Mouse (Mus musculus): ENCODE measurements at regions not wholly inside any gene's neighbourhood (a gene's known extent, or its start where the extent isn't known, plus 50 kb on each side); places are given as distances from the start of the nearest gene placed in this dataset.

- no peaks in the 10 kb centered on the region for H3K79me2 ChIP-seq (ENCODE audit: control insufficient read depth, insufficient read depth, low read length)
- 52% methylated on average over 3 of the region's 3 CpGs for WGBS
- H3K36me3 ChIP-seq (ENCODE audit: control insufficient read depth, insufficient read depth, low read length): no peaks in the 10 kb centered on the region
- no peaks in the 10 kb centered on the region for H3K27me3 ChIP-seq (ENCODE audit: control insufficient read depth, insufficient read depth, low read length)
- H3K9ac ChIP-seq (ENCODE audit: low read depth, low read length): no peak overlapping the region
- DNase-seq (ENCODE audit: extremely low read depth, low read depth, low spot score): no peak
- H3K27ac ChIP-seq (replicated peaks; ENCODE audit: insufficient read depth, low read depth, low read length): no peak overlapping the region
- no peaks in the 10 kb centered on the region for H3K4me1 ChIP-seq (ENCODE audit: control insufficient read depth, insufficient read depth, low read length)
- no peak overlapping the region for H3K4me3 ChIP-seq (ENCODE audit: insufficient read depth, low read depth, low read length)
- TF ChIP-seq POLR2A (IDR thresholded peaks at IDR 0.05; ENCODE audit: extremely low read depth, insufficient read depth, low read length) (no peak), CTCF (IDR thresholded peaks at IDR 0.05; ENCODE audit: low read depth, low read length) (no peak)
These were observed 141.8 kb upstream of the Csf3r start for GRCm38 (mm10) chr4:125882531-125882930.

- Histone ChIP-seq H3K79me2 (ENCODE audit: control insufficient read depth, insufficient read depth, low read length) (no peaks in the 10 kb centered on the region), H3K4me3 (ENCODE audit: insufficient read depth, low read depth, low read length) (no peak overlapping the region), H3K9ac (ENCODE audit: low read depth, low read length) (no peak overlapping the region), H3K4me1 (ENCODE audit: control insufficient read depth, insufficient read depth, low read length) (no peaks in the 10 kb centered on the region), H3K36me3 (ENCODE audit: control insufficient read depth, insufficient read depth, low read length) (no peaks in the 10 kb centered on the region), H3K27ac (replicated peaks; ENCODE audit: insufficient read depth, low read depth, low read length) (no peak overlapping the region), H3K27me3 (ENCODE audit: control insufficient read depth, insufficient read depth, low read length) (no peaks in the 10 kb centered on the region)
- no peak for DNase-seq (ENCODE audit: extremely low read depth, low read depth, low spot score)
- WGBS: 58% methylated on average over 4 of the region's 4 CpGs
- TF ChIP-seq POLR2A (IDR thresholded peaks at IDR 0.05; ENCODE audit: extremely low read depth, insufficient read depth, low read length): no peak
- no peak for TF ChIP-seq CTCF (IDR thresholded peaks at IDR 0.05; ENCODE audit: low read depth, low read length)
These were observed 133.8 kb upstream of the Csf3r start for GRCm38 (mm10) chr4:125890510-125890909.

- Histone ChIP-seq H3K27me3 (ENCODE audit: control insufficient read depth, insufficient read depth, low read length) (no peaks in the 10 kb centered on the region), H3K4me1 (ENCODE audit: control insufficient read depth, insufficient read depth, low read length) (no peaks in the 10 kb centered on the region), H3K9ac (ENCODE audit: low read depth, low read length) (no peak overlapping the region), H3K79me2 (ENCODE audit: control insufficient read depth, insufficient read depth, low read length) (no peaks in the 10 kb centered on the region), H3K36me3 (ENCODE audit: control insufficient read depth, insufficient read depth, low read length) (no peaks in the 10 kb centered on the region), H3K27ac (replicated peaks; ENCODE audit: insufficient read depth, low read depth, low read length) (no peak overlapping the region), H3K4me3 (ENCODE audit: insufficient read depth, low read depth, low read length) (no peak overlapping the region)
- WGBS: 76% methylated on average over 6 of the region's 6 CpGs
- TF ChIP-seq POLR2A (IDR thresholded peaks at IDR 0.05; ENCODE audit: extremely low read depth, insufficient read depth, low read length) (no peak), CTCF (IDR thresholded peaks at IDR 0.05; ENCODE audit: low read depth, low read length) (no peak)
- DNase-seq (ENCODE audit: extremely low read depth, low read depth, low spot score): no peak
These were observed 131.2 kb upstream of the Csf3r start for GRCm38 (mm10) chr4:125893139-125893538.

DNA sequence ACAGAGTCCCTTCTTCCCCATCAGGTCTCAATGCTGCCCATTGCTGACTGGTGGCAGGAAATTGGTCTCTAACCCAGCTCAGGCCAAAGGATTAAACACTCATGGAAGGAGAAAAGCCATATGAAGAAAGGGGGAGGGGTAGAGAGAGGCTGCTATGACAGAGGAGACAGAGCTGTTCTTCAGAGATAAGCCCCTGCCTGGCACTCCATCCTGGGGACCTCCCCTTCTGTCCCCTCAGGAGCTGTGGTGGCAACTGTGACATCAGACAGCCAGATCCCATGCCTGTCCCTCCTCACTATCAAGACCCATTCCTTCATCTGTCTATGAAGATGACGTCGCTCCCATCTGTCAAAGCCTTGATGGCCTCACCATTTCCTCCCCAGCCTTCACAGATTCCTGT, 126.6 kb upstream of the Csf3r start:
- Histone ChIP-seq H3K27me3 (ENCODE audit: control insufficient read depth, insufficient read depth, low read length) (no peaks in the 10 kb centered on the region), H3K4me1 (ENCODE audit: control insufficient read depth, insufficient read depth, low read length) (no peaks in the 10 kb centered on the region), H3K27ac (replicated peaks; ENCODE audit: insufficient read depth, low read depth, low read length) (no peak overlapping the region), H3K4me3 (ENCODE audit: insufficient read depth, low read depth, low read length) (no peak overlapping the region), H3K36me3 (ENCODE audit: control insufficient read depth, insufficient read depth, low read length) (no peaks in the 10 kb centered on the region), H3K79me2 (ENCODE audit: control insufficient read depth, insufficient read depth, low read length) (no peaks in the 10 kb centered on the region), H3K9ac (ENCODE audit: low read depth, low read length) (no peak overlapping the region)
- 69% methylated on average over 2 of the region's 2 CpGs for WGBS
- TF ChIP-seq CTCF (IDR thresholded peaks at IDR 0.05; ENCODE audit: low read depth, low read length) (no peak), POLR2A (IDR thresholded peaks at IDR 0.05; ENCODE audit: extremely low read depth, insufficient read depth, low read length) (no peak)
- no peak for DNase-seq (ENCODE audit: extremely low read depth, low read depth, low spot score)

GRCm38 (mm10) chr4:125898631-125899348, 125.6 kb upstream of the Csf3r start:
- Histone ChIP-seq H3K9ac (ENCODE audit: low read depth, low read length) (no peak overlapping the region), H3K27ac (replicated peaks; ENCODE audit: insufficient read depth, low read depth, low read length) (no peak overlapping the region), H3K36me3 (ENCODE audit: control insufficient read depth, insufficient read depth, low read length) (no peaks in the 10 kb centered on the region), H3K4me3 (ENCODE audit: insufficient read depth, low read depth, low read length) (no peak overlapping the region), H3K79me2 (ENCODE audit: control insufficient read depth, insufficient read depth, low read length) (no peaks in the 10 kb centered on the region), H3K4me1 (ENCODE audit: control insufficient read depth, insufficient read depth, low read length) (no peaks in the 10 kb centered on the region), H3K27me3 (ENCODE audit: control insufficient read depth, insufficient read depth, low read length) (no peaks in the 10 kb centered on the region)
- 65% methylated on average over 11 of the region's 11 CpGs for WGBS
- TF ChIP-seq POLR2A (IDR thresholded peaks at IDR 0.05; ENCODE audit: extremely low read depth, insufficient read depth, low read length): no peak
- TF ChIP-seq CTCF (IDR thresholded peaks at IDR 0.05; ENCODE audit: low read depth, low read length): no peak
- no peak for DNase-seq (ENCODE audit: extremely low read depth, low read depth, low spot score)

DNA sequence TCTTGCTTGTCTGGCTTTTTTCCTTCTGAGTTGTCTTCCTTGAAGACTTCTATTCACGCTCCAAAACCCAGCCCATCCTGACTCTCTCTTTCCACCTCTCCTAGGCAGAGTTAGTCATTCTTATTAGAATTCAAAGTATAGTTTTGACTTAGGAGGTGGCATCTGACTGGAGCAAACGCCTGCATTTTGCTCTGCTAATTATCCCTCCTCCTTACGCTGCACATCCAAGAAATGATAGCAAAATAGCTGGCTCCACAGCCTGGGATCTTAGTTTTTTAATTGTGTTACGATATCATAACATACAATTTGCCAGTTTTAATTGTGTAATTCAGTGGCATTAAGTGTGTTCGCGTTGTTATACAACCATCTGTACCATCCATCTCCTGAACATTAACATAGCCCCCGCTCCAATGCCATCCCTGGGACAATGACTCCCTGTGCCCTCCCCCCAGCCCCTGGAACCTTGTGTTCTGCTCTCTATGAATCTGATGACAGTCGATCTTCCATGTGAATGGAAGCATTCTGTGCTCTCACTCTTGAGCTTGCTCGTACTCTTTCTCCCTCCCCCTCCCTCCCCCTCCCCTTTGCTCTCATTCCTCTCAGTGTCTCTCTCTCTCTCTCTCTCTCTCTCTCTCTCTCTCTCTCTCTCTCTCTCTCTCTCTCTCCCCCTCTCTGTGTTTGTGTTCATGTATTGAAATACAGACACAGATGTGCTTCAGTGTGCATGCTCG, 122.6 kb upstream of the Csf3r start:
- H3K79me2 ChIP-seq (ENCODE audit: control insufficient read depth, insufficient read depth, low read length): no peaks in the 10 kb centered on the region
- H3K9ac ChIP-seq (ENCODE audit: low read depth, low read length): no peak overlapping the region
- H3K27ac ChIP-seq (replicated peaks; ENCODE audit: insufficient read depth, low read depth, low read length): no peak overlapping the region
- H3K4me1 ChIP-seq (ENCODE audit: control insufficient read depth, insufficient read depth, low read length): no peaks in the 10 kb centered on the region
- WGBS: 68% methylated on average over 10 of the region's 10 CpGs
- no peak overlapping the region for H3K4me3 ChIP-seq (ENCODE audit: insufficient read depth, low read depth, low read length)
- DNase-seq (ENCODE audit: extremely low read depth, low read depth, low spot score): no peak
- TF ChIP-seq CTCF (IDR thresholded peaks at IDR 0.05; ENCODE audit: low read depth, low read length) (no peak), POLR2A (IDR thresholded peaks at IDR 0.05; ENCODE audit: extremely low read depth, insufficient read depth, low read length) (no peak)
- H3K27me3 ChIP-seq (ENCODE audit: control insufficient read depth, insufficient read depth, low read length): no peaks in the 10 kb centered on the region
- H3K36me3 ChIP-seq (ENCODE audit: control insufficient read depth, insufficient read depth, low read length): no peaks in the 10 kb centered on the region
